Mouse (Mus musculus) myocyte (in vitro differentiated cells): Measurements from ENCODE around the gene Rhebl1. TPM values are rescaled to one million over a fixed set of nuclear protein-coding genes. Genes with fewer than 3 reads are reported as not detected.
A peak's percentile ranks its signal among the peaks of the same experiment; 100 is the strongest.

Experiments used
- H3K27me3 ChIP-seq: one replicate; pipeline ENCODE4 v1.6.1; 2011; ENCODE audit not compliant: control insufficient read depth, insufficient read depth, insufficient read length
- H3K36me3 ChIP-seq: one replicate; pipeline ENCODE4 v1.6.1; 2011; ENCODE audit not compliant: control insufficient read depth, insufficient read depth
- H3K4me2 ChIP-seq: one replicate; pipeline ENCODE4 v1.6.1; 2011; ENCODE audit warnings: low read depth, control low read depth
- H3K4me3 ChIP-seq: one replicate; pipeline ENCODE4 v1.5.1; 2011; ENCODE audit warnings: mild to moderate bottlenecking, control low read depth, moderate library complexity
- H3K79me2 ChIP-seq: one replicate; pipeline ENCODE4 v1.6.1; 2011; ENCODE audit not compliant: control insufficient read depth, insufficient read depth
- H3ac ChIP-seq: one replicate; pipeline ENCODE4 v1.6.1; 2011; ENCODE audit not compliant: control insufficient read depth, insufficient read length
- CEBPB ChIP-seq: IDR thresholded peaks from 2 replicates; pipeline ENCODE4 v1.6.1; 2011; ENCODE audit warnings: mild to moderate bottlenecking, moderate library complexity; ENCODE audit not compliant: poor library complexity, insufficient read depth, severe bottlenecking
- E2F4 ChIP-seq: IDR thresholded peaks from one replicate; pipeline ENCODE4 v1.6.1; 2011; ENCODE audit warnings: mild to moderate bottlenecking, control low read depth, moderate library complexity; ENCODE audit not compliant: insufficient read depth
- MAX ChIP-seq: IDR thresholded peaks from one replicate; pipeline ENCODE4 v1.6.1; 2011; ENCODE audit warnings: low read depth, mild to moderate bottlenecking, control low read depth
- MYOD1 ChIP-seq, 3 experiments: IDR thresholded peaks; one replicate each; pipeline ENCODE4 v1.6.1; 2011; ENCODE audit warnings: control low read depth in 2 of 3, low read depth in 2 of 3, mild to moderate bottlenecking in 2 of 3, moderate library complexity in 1 of 3; ENCODE audit not compliant: insufficient read length in 2 of 3, control insufficient read depth in 1 of 3
- MYOG ChIP-seq, 3 experiments: IDR thresholded peaks; one replicate each; pipeline ENCODE4 v1.6.1; 2011; ENCODE audit warnings: control low read depth in 2 of 3, low read depth in 2 of 3, mild to moderate bottlenecking in 2 of 3; ENCODE audit not compliant: insufficient read length in 2 of 3, control insufficient read depth in 1 of 3, insufficient read depth in 1 of 3
- POLR2A ChIP-seq: IDR thresholded peaks from one replicate; pipeline ENCODE4 v1.6.1; 2011; ENCODE audit warnings: low read depth, mild to moderate bottlenecking, control low read depth, moderate library complexity; ENCODE audit not compliant: insufficient read length
- POLR2AphosphoS2 ChIP-seq: IDR thresholded peaks from one replicate; pipeline ENCODE4 v1.6.1; 2011; ENCODE audit warnings: low read depth, control low read depth; ENCODE audit not compliant: insufficient read length
- REST ChIP-seq: IDR thresholded peaks from one replicate; pipeline ENCODE4 v1.6.1; 2011; ENCODE audit warnings: mild to moderate bottlenecking, control low read depth, moderate library complexity; ENCODE audit not compliant: insufficient read depth, insufficient read length
- SRF ChIP-seq: IDR thresholded peaks from one replicate; pipeline ENCODE4 v1.6.1; 2011; ENCODE audit warnings: low read depth; ENCODE audit not compliant: control insufficient read depth, insufficient read length
- TCF12 ChIP-seq: IDR thresholded peaks from one replicate; pipeline ENCODE4 v1.6.1; 2011; ENCODE audit warnings: mild to moderate bottlenecking, control low read depth; ENCODE audit not compliant: poor library complexity, insufficient read depth, severe bottlenecking
- TCF3 ChIP-seq: IDR thresholded peaks from one replicate; pipeline ENCODE4 v1.6.1; 2011; ENCODE audit warnings: low read depth, control low read depth; ENCODE audit not compliant: insufficient read length
- USF1 ChIP-seq: IDR thresholded peaks from one replicate; pipeline ENCODE4 v1.6.1; 2011; ENCODE audit warnings: low read depth, mild to moderate bottlenecking, control low read depth, moderate library complexity
- polyA plus RNA-seq: library from polyadenylated mRNA; unstranded; fragments of >200 nt; fragmentation: generic; extraction: Trizol; gene quantifications from one replicate; pipeline ENCODE4 v1.2.1, GENCODE M21; 2012; ENCODE audit warnings: missing spikeins

Gene Rhebl1
- polyA plus RNA-seq, 1 experiment, result 7.6 TPM

DNA sequence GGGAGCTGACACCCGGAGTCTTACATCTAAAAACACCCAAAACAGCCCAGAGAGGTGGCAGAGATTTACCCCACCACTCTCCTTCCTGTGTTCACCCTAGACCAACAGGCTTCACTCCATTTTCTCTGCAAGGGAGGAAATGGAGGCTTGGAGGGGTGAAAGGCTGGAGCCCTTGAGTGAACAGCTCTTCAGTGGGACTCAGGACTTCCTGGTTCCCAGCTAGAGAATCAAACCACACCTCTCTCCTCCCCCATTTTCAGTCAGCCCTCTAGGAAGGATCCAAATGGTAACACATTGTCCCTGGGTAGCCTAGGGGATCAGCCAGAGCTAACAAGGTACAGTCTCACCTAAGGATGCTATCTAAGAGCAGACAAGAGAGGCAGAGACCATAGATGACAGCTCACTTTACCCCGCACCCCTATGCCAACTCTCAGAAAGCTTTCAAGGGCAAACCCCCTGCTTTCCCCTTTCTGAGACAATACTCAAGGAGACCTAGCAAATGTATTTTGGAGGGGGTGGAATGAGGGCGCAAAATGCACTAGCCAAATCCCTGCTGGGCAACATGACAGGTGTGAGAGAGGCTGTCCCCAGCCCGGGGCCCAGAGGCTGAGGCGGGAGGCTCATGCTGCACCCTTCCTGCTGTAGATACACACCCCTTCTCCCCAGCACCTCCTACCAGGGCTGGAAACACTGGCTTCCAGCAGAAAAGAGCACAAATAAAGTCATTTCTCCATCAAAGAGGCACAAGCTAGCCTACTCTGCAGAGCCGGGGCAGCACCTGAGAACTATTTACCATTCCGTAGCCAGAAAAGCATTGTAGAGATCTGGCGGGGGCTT is 24.8 kb downstream of the Rhebl1 start:
- H3K79me2 ChIP-seq, result peaks cover 58% of the 10 kb centered on the region
- peak overlapping the region; percentile 93 for H3K4me3 ChIP-seq
- peak in 2 of 3 experiments; percentile 49 to 84 for TF ChIP-seq MYOG (IDR thresholded peaks at IDR 0.05; ENCODE audit: control insufficient read depth in 1 of 3, insufficient read depth in 1 of 3, insufficient read length in 2 of 3, low read depth in 2 of 3)
- TF ChIP-seq MYOD1 (IDR thresholded peaks at IDR 0.05; ENCODE audit: control insufficient read depth in 1 of 3, insufficient read length in 2 of 3, low read depth in 2 of 3), result peak in 2 of 3 experiments; percentile 70 to 86
- no peak for TF ChIP-seq REST
- TF ChIP-seq POLR2AphosphoS2, result peak; percentile 22
- H3K27me3 ChIP-seq, result no peaks in the 10 kb centered on the region
- peak overlapping the region; percentile 77 for H3ac ChIP-seq
- H3K4me2 ChIP-seq, result peak overlapping the region; percentile 100
- H3K36me3 ChIP-seq, result peaks cover 15% of the 10 kb centered on the region

GRCm38 (mm10) chr15:98868346-98869063 is 25.8 kb downstream of the Rhebl1 start:
- H3K4me3 ChIP-seq, result peak overlapping the region; percentile 93
- TF ChIP-seq POLR2A (no peak), CEBPB (no peak), MAX (no peak), MYOG (IDR thresholded peaks at IDR 0.05; ENCODE audit: control insufficient read depth in 1 of 3, insufficient read depth in 1 of 3, insufficient read length in 2 of 3, low read depth in 2 of 3) (peak in 1 of 3 experiments; percentile 3)
- peaks cover 25% of the 10 kb centered on the region for H3K36me3 ChIP-seq
- peaks cover 58% of the 10 kb centered on the region for H3K79me2 ChIP-seq
- H3ac ChIP-seq, result no peak overlapping the region
- peak overlapping the region; percentile 100 for H3K4me2 ChIP-seq
- no peaks in the 10 kb centered on the region for H3K27me3 ChIP-seq

- peaks cover 35% of the 10 kb centered on the region for H3K36me3 ChIP-seq
- H3ac ChIP-seq, result no peak overlapping the region
- peaks cover 58% of the 10 kb centered on the region for H3K79me2 ChIP-seq
- H3K4me3 ChIP-seq, result no peak overlapping the region
- H3K27me3 ChIP-seq, result no peaks in the 10 kb centered on the region
- H3K4me2 ChIP-seq, result peak overlapping the region; percentile 100
- TF ChIP-seq POLR2A, result no peak
These were observed 27.0 kb downstream of the Rhebl1 start for GRCm38 (mm10) chr15:98867321-98867720.

GRCm38 (mm10) chr15:98866501-98866900 is 27.8 kb downstream of the Rhebl1 start:
- Histone ChIP-seq H3K4me2 (no peak overlapping the region), H3K27me3 (no peaks in the 10 kb centered on the region), H3K36me3 (peaks cover 42% of the 10 kb centered on the region), H3K79me2 (peaks cover 58% of the 10 kb centered on the region), H3K4me3 (no peak overlapping the region), H3ac (no peak overlapping the region)
- TF ChIP-seq MAX (no peak), TCF12 (no peak), REST (no peak), E2F4 (no peak), POLR2A (no peak), USF1 (no peak), SRF (no peak), MYOG (IDR thresholded peaks at IDR 0.05; ENCODE audit: control insufficient read depth in 1 of 3, insufficient read depth in 1 of 3, insufficient read length in 2 of 3, low read depth in 2 of 3) (no peak), TCF3 (no peak), MYOD1 (IDR thresholded peaks at IDR 0.05; ENCODE audit: control insufficient read depth in 1 of 3, insufficient read length in 2 of 3, low read depth in 2 of 3) (no peak), POLR2AphosphoS2 (no peak), CEBPB (no peak)

GRCm38 (mm10) chr15:98865771-98866170 is 28.6 kb downstream of the Rhebl1 start:
- Histone ChIP-seq H3K36me3 (peaks cover 49% of the 10 kb centered on the region), H3K4me2 (no peak overlapping the region), H3K79me2 (peaks cover 53% of the 10 kb centered on the region), H3K27me3 (no peaks in the 10 kb centered on the region), H3ac (no peak overlapping the region), H3K4me3 (no peak overlapping the region)
- TF ChIP-seq POLR2AphosphoS2 (no peak), POLR2A (no peak), SRF (no peak), E2F4 (no peak), CEBPB (no peak), TCF12 (no peak), MAX (no peak), REST (no peak), MYOD1 (IDR thresholded peaks at IDR 0.05; ENCODE audit: control insufficient read depth in 1 of 3, insufficient read length in 2 of 3, low read depth in 2 of 3) (no peak), USF1 (no peak), TCF3 (no peak), MYOG (IDR thresholded peaks at IDR 0.05; ENCODE audit: control insufficient read depth in 1 of 3, insufficient read depth in 1 of 3, insufficient read length in 2 of 3, low read depth in 2 of 3) (no peak)
